Mouse (Mus musculus) embryonic facial prominence, embryonic 11.5 days (tissue): ENCODE data around the gene Emilin2. TPM values are rescaled to one million over a fixed set of nuclear protein-coding genes. Genes with fewer than 3 reads are reported as not detected.

Source experiments
- polyA plus RNA-seq: library from polyadenylated mRNA; unstranded; fragments of >200 nt; fragmentation: Nextera tagmentation; extraction: Ambion mirVana; gene quantifications from 2 replicates; pipeline ENCODE4 v1.2.1, GENCODE M21; 2014

Gene Emilin2
- polyA plus RNA-seq, 1 experiment from 2014 or later: 16.9 TPM

Other genes with a start within 250 kb of the Emilin2 start
- 46.3 and 49.4 TPM in 2 replicates for gene Lpin2, start 129.4 kb downstream of the Emilin2 start, polyA plus RNA-seq
- 1.5 and 1.6 TPM in 2 replicates for gene Gm4707, start 147.9 kb upstream of the Emilin2 start, polyA plus RNA-seq
- gene Smchd1, start 163.4 kb upstream of the Emilin2 start, polyA plus RNA-seq: 87.8 and 90.7 TPM in 2 replicates
- gene Ndc80, start 214.9 kb upstream of the Emilin2 start, polyA plus RNA-seq: 60.9 and 76.3 TPM in 2 replicates
- gene Spdya, start 240.1 kb upstream of the Emilin2 start, polyA plus RNA-seq: 0.74 and 1.4 TPM in 2 replicates